Mouse (Mus musculus) T-cell, adult 2 months (primary cell): ENCODE measurements at regions not wholly inside any gene's neighbourhood (a gene's known extent, or its start where the extent isn't known, plus 50 kb on each side); places are given as distances from the start of the nearest gene placed in this dataset.

ENCODE experiments used
- DNase-seq: peaks from one replicate; pipeline ENCODE4 v3.0.0; 2022; ENCODE audit warnings: low spot score

DNA sequence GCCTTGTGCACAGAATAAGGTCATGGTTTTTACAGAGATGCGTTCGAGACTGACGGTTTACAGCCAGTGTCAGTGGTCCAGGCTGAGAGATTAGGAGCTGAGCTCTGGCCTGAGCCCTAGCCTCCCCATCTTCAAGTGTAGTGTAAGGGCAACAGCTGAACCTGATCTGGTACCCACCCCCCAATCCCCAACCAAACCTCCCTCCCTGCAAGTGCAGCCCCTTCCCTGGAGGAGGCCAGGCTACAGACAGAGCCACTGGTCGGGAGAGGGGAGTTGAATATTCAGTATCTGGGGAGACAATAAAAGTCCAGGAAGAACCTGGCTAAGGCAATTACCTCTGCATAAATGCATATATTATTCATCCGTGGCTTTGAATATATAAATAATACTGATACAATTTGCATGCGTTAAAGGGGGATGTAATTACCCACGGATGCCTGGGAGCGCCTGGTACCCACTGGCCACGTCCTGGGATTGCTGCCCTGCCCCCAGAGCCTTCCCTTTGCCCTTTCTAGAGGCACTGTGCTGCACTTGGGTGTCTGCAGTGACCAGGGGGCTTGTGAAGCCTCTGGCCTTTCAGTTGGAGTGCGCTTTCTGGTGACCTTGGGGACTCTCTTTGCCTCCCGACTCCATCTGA, 95.5 kb upstream of the Mvb12b start:
- no peak for DNase-seq

DNA sequence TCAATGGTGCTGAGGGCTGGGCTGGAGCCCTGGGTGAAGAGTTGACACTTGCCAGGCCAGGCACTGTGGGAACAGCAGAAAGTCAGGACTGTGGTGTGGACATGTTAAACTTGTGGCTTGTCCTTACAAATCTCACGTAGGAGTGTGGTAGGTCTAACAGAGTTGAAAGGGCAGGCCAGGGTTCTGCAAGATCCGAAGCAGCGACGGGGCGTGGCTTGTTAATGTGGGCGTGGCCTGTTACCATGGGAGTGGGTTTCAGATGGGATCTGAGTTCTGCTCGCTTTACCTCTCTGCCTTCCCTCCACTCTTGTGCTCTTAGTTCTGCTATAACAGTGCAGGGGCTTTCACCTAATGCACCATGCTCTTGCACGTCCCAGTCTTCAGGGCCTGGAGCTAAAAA, 94.2 kb upstream of the Mvb12b start:
- DNase-seq = no peak

- DNase-seq = no peak
These were observed 93.6 kb upstream of the Mvb12b start for GRCm38 (mm10) chr2:33981321-33981720.

GRCm38 (mm10) chr2:33980884-33981283, 93.1 kb upstream of the Mvb12b start:
- no peak for DNase-seq

- DNase-seq = no peak
These were observed 91.5 kb upstream of the Mvb12b start for GRCm38 (mm10) chr2:33979276-33979675.

- DNase-seq = no peak
These were observed 90.8 kb upstream of the Mvb12b start for GRCm38 (mm10) chr2:33978550-33978949.

DNA sequence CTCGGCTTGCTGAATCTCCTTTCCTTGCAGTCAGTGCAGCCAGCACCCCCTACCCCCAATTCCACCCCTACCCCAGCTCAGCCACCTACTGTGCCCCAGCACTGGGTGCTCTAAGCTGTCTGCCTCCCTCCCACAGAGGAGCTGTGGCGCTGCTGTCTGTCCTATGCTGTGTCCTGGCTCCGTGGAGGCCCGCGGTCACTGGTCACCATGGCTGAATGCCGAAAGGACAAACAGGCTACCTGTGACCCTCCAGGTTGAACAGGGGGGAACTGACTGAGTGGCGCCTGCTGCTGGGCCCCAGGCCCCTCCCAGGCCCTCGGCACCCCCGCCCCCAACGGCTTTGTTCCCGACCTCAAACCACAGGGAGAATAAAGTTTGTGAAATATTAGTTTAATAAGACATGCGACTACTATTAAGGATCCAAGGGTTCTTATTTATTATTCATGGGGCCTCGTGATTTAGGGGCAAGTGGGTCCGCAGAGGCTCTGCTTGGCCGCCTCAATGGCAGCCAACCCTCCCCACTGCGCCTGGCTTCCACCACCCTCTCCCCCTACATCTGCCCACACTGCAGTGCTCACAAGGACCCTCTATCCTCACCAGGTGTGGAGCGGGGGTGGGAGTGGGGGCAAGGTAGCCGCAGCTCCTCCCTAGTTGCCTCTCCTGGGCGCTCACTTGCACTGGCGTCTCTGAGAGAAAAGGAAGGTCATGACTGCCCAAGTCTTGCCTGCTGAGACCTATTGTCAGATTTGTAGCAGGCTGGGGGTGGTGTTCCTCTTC, 90.0 kb upstream of the Mvb12b start:
- no peak for DNase-seq

- DNase-seq = no peak
These were observed 89.4 kb upstream of the Mvb12b start for GRCm38 (mm10) chr2:33977151-33977550.

GRCm38 (mm10) chr2:33976183-33976582, 88.4 kb upstream of the Mvb12b start:
- no peak for DNase-seq

- DNase-seq = no peak
These were observed 87.8 kb upstream of the Mvb12b start for GRCm38 (mm10) chr2:33975423-33976127.

DNA sequence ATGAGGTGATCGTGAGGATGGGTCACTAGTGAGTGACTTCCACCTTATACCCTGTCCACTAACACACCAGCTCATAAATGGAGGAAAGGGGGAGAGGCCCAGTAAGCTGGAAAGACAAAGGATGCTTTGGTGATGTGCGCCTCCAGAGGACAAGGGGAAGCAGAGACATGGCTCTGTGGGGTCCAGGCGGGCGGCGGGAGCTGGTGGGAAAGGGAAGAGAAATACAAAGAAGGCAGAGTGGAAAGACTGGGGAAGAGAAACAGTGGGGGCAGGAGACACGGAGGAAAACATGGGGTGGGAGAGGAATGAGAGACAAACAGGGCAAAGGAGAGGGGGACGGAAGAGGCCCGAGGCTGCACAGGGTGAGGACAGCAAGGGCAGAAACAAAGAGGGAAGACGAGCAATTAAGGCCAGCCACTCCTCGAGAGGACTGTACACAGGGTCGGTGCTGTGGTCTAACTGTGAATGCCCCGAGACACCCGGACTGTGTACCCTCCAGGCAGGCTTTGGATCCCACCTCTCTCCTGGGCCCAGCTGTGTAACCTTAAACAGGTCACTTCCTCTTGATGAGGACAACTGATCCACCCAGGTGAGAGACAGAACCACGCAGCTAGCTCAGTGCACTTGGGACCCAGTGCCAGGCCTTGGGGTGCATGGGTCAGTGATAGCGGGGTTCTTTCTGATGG, 87.1 kb upstream of the Mvb12b start:
- no peak for DNase-seq

- DNase-seq = no peak
These were observed 86.3 kb upstream of the Mvb12b start for GRCm38 (mm10) chr2:33974031-33974430.

DNA sequence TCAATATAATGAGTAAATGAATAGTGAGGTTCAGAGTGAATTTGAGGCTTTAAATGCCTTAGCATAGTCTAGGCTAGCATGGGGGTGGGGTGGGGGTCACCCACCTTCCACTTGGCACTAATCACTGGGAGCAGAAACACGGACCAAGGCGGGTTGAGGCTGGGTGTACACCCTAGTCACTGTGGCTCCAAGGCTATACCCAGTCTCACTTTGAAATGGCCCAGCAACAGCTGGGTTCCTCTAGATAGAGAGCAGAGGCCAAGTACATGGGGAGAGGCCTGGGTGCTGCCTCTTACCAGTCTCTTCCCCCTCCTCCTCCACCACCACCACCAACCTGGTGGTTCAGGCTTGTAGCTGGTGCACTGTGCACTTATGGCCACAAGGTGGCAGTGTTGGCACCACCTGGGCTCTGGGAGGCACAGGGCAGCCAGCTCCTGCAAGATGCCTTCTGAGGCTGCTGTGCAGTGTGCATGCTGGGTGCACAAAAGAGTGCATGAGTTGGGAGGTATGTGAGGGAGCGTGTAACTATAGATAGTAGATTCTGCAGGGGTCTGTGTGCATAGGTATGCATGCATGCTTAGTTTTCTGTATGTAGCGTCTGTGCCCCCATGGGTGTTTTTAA, 85.6 kb upstream of the Mvb12b start:
- peak; percentile 72 for DNase-seq

GRCm38 (mm10) chr2:33966984-33967421, 79.3 kb upstream of the Mvb12b start:
- no peak for DNase-seq

- DNase-seq = no peak
These were observed 78.7 kb upstream of the Mvb12b start for GRCm38 (mm10) chr2:33966389-33966983.

DNA sequence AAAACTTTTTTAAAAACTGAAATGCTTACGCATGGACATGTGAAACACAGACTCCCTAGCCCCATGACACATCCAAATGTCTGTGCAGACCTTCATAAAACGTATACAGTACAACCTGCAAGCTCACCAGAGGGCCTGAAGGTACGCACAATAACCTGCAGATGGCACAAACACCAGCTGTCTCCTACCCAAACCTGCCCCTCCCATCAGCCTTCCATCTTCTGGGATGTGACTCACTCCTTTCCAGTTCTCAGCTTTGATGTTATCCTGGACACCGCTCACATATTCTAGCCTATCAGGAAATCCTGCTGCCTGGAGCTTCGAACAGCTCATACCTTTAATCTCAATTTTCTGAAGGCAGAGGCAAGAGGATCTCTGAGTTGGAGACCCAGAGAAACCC, 76.3 kb upstream of the Mvb12b start:
- DNase-seq = no peak

DNA sequence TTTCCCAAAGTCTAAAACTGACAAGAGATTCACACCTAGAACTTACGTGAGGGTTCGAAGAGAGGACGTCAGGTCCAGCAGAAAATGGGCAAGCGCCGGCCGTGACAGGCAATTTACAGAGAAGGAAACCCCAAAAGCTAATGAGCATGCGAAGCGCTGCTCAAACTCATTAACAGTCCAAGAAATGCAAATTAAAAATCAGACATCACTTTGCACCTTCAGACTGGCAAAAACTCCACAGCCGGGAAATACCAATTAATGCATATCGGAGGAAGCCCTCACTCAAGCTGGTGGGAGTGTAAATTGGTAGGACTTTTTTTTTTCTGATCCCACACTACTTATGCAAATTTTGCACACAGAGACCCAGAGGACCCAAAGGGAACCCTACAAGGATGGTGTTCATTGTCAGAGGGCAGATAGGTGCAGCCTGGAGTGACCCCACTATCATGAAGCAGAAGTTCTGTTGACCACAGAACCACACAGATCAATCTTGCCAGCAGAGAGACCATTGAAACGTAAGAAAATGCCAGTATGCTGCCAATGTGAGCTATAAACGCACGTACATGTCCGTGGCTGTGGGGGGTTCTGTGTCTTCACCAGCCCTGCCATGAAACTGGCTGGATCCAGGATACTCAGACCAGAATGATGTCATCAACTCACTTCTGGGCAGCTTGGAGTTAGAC, 74.8 kb upstream of the Mvb12b start:
- no peak for DNase-seq

GRCm38 (mm10) chr2:33961566-33961965, 73.8 kb upstream of the Mvb12b start:
- no peak for DNase-seq

GRCm38 (mm10) chr2:33957754-33958153, 70.0 kb upstream of the Mvb12b start:
- DNase-seq = peak; percentile 35

DNA sequence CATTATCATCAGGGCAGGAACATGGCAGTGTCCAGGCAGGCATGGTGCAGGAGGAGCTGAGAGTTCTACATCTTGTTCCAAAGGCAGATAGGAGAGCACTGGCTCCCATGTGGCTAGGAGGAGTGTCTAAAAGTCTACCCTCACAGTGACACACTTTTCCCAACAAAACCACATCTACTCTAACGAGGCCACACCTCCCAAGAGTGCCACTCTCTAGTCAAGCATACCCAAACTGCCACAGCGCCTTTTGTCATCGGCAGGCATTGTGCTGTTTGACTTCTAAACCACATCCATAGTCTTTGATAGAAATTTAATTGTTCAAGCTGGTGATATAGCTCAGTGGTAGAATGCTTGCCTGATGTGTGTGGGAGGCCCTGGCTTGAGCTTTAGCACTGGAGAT, 56.6 kb upstream of the Mvb12b start:
- no peak for DNase-seq

DNA sequence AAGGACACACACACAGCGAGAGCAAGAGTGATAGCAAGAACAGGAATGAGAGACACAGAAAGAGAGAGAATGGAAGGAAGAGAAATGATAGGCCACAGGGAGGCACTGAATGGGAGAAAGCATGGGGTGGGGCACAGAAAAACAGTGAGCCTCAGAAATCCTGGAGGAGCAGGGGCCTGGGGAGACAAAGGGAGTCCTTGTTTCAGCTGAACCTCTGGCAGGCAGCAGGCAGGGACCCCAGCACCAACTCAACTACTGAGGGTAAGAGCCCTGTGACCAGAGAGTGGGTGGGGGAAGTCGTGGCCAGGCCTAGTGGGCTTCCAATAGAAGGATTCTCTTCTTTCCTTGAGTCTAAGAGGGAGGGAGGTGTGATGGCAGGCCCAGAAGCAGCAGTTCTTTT, 54.3 kb upstream of the Mvb12b start:
- no peak for DNase-seq
